Mouse (Mus musculus): ENCODE measurements at regions not wholly inside any gene's neighbourhood (a gene's known extent, or its start where the extent isn't known, plus 50 kb on each side); places are given as distances from the start of the nearest gene placed in this dataset.
A peak's percentile ranks its signal among the peaks of the same experiment; 100 is the strongest.

DNA sequence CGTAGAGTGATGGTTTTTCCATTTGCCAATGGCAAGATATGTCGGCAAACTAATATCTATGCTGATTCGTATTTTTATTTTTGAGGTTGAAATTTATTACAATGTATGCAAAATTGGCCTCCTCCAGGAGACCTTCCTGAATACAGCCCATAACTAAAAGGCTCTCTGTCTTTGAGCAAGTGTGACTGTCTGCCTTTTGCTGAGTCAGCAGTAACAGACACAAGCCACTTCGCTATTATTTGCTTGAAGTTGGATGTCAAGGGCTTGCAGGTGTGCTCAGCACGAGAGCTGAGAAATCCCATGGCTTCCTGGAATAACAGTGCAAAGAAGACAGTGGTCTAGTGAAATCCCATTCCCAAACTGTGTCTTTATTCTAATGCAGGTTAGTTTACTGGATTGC, 56.9 kb downstream of the Dmrt2 start:
- no peak for DNase-seq

DNA sequence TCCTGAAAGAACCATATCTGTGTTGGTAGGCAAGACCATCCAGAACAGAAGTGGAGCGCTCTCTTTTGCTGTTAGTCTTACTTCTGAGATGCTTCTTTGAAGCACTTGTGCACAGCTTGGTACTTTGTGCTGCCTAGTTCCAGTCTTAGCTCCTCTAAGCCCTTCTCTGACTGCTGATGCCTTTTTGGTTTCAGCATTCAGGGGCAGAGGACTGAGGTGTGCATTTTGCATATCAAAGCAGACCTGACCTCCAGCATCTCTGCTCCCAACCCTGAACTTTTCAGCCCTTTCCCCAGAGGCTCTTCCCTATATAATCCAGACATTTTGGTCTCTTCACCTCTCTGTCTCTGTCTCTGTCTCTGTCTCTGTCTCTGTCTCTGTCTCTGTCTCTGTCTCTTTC, 57.4 kb downstream of the Dmrt2 start:
- no peak for DNase-seq

DNA sequence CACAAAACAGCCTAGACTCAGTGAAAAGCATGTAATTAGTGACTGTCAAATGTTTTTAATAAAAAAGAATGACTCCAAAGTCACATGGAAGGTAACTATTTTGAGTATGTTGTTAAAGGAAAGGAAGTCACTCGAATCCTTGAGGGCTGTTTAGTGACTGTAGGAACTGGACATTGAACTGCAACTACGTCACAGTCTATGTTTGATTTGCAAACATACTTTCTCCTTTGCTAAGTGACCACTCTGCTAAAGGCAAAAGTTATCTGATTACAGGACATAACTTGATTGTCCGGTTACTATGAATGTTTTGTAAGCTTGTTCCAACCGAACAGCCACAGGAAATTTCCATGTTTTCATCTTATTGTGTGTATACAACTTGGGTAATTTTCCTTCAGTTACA, 106.2 kb downstream of the Dmrt2 start:
- DNase-seq: no peak

DNA sequence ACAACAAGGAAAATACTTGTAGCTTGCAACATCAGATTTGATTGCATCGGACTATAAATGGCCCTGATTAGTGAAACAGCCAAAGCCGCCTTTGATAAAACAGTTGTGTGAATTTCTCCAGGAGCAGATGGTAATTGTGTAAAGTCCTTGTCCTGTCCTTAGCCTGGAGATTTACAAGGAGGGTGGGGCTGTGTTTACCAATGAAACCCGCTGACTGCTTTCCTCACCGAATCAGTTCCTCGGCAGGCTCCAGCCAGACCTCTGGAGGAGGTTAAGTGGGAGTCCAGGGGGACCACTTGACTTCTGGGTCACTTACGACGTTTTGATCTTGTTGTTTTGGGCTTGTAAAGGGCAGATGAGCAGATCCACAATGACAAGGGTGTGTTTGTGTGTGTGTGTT, 107.1 kb downstream of the Dmrt2 start:
- no peak for DNase-seq

DNA sequence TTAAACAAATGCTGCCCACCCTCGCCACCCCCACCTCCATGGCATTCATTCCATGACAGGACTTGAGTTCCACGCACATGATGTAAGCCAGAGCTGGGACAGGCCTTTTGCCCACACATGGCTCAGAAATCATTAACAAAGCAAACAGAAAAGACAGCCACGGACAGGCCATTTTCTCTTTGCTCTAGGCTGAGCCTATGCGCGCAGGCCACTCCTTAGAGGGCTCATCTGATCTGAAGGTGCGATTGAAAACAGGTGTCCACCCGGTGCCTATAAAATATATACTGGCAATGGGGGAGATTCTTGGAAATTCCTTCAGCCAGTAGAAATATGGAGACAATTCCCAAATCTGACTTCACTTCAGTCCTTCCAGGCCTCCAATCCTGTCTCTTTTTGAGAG, 109.1 kb downstream of the Dmrt2 start:
- no peak for DNase-seq

DNA sequence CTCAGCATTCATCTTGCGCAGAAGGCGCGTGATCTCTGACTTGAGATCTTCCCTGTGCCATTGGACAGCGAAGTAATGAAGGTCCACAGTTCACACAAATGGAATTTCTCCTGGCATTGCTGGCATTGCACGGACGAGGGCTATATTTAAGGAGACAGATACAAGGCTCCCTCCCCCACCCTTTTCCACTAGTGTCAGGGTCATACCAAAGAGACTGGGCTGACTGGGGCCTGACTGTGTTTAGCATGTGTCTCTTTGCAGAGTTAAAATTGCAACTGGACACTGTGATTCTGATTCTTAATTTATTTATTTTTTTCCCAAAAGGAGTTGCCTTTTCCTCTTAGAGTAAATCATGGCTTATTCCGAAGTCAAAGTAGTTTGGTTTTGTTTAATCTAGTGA, 130.5 kb downstream of the Dmrt2 start:
- no peak for DNase-seq

DNA sequence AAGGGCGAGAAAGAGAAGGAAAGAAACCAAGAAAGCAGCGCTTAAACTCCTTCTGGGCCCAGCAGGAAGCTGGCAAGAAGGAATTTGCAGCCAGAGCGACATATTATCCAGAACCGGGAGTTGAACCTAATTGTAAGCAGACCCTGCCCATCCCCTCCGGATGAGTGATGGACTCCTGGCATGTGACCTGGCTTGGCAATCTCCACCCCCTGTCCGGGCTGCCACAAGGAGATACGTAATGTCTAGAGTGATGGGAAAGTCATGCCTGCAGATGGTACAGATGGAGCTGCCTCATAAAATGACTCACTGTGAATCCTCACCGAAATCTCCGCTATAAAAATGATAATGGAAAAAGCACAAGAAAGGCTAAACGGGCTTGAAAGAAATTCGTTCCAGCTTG, 133.1 kb downstream of the Dmrt2 start:
- DNase-seq: no peak

DNA sequence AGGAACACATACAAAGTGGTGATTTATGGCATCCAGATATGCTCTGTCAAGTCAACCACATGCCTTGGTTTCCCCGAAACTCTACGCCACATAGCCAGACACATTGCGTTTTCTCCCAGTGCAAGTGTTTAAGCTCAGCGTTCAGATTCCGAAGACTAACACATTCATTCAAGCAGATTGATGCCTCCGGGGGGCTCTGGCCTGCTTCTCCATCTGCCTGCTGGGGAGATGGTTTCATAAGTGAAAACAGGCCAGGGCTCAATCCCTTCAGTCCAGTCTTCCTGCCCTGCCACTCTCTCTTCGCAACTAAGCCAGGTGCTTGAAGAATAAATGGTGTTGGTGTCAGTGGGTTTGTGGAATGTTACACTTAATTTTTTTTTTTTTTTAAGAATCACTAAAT, 141.4 kb downstream of the Dmrt2 start:
- DNase-seq: no peak

DNA sequence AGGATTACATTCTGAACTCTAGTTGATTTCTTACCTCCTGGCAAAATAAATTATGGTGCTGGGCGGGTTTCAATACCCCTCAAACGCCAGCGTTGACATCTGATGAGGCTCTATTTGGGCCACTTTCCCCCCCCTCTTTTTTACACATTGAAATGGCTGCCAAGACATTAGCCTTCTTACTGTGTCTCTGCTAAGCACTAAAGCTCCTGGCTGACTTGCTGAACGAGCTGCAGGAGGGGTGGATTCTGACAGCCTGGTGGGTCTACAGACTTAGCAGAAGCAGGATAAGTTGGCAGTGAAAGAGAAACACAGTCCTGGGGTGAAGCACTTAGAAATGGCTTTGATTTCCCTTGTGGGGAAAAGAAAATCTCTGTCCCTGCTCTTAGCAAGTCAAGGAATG, 172.9 kb downstream of the Dmrt2 start:
- no peak for DNase-seq

DNA sequence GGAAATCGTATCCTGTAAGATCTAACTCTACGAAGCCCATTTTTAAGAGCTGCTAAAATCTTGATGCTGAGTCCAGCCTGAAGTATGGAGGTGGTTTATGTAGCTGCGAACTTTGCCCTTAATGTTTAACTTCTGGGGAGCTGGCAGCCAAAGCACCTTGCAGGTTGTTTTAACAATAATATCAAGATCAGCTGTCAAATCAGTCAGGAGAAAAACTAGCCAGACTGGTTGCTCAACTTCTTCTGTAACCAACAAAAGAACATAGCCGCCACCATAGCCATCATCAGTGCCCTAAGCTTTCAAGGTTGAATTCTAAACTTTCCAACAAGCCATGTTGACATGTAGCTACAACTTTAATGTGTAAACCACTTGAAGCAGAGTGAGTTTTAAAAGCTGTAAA, 184.1 kb downstream of the Dmrt2 start:
- no peak for DNase-seq

DNA sequence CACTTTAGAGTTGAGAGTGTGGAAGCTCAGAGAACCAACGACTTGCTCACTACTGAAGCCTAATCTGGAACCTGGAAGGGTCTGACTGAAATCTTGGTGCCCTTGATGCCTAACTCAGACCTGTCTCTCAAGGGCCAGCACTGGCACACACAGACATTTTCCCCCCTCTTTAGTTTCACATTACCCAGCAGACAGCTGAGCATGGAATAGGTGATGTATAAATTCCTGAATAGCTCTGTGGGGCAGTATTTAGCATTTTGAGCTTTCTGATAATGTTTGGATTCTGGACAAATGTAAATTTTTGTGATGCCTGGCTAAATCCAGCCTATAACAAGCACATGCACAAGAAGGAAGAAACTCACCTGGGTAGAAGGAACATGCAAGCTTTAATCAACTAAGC, 191.1 kb downstream of the Dmrt2 start:
- no peak for DNase-seq

DNA sequence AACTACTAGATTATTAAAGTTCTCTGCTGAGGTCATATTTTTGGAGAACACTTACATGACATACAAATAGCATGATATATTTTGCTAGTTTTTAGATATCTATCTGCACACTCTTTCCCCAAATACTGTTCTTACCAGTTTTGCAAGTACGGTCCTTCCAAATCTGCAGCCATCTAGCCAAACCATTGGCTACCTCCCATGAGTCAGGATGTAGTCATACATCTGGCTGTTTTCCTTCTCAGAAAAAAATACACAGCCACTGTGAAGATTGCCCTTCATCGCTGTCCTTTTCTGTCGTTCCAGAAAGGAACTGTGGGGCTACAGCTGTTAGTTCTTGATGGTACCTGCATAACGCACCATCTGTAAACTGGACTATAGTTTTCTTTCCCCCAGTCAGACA, 234.5 kb downstream of the Dmrt2 start:
- DNase-seq: no peak

DNA sequence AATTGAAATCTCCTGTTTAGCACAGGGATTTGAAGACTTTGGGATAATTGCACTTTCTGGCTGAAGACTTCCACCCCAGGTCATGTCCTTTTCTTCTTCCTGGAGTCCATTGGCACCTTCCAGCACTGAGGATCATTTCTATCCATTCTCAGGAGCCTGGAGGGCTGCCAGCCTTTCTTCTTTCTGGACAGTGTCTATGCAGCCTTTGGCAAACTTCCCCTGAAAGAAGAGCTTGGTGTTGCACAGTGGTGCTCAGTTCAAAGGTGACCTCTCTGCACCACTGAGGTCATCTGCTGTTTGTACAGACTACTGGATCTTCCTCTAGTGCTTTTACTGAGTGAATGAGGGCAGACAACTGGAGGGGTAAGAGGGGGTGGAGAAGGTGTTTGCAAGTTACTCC, 249.8 kb downstream of the Dmrt2 start:
- DNase-seq: peak; percentile 19

DNA sequence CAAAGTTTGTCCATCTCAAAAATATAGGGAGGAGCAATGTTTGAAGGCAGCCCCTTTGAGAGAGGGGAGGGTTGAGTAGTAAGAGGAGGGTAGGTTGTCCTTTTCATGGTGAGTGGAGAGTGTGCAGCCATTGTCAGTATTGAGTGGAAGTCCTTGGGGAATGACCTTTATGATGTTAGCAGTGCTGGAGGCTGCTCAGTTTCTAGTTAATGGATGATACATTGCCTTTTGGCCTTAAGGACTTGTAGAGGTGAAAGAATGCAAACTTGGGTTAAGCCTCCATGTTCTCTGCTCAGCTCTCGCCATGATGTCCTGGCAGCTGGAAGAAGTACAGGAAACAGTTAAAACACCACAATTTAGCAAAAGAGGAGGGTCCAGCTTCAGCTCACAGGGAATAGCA, 250.6 kb downstream of the Dmrt2 start:
- no peak for DNase-seq

DNA sequence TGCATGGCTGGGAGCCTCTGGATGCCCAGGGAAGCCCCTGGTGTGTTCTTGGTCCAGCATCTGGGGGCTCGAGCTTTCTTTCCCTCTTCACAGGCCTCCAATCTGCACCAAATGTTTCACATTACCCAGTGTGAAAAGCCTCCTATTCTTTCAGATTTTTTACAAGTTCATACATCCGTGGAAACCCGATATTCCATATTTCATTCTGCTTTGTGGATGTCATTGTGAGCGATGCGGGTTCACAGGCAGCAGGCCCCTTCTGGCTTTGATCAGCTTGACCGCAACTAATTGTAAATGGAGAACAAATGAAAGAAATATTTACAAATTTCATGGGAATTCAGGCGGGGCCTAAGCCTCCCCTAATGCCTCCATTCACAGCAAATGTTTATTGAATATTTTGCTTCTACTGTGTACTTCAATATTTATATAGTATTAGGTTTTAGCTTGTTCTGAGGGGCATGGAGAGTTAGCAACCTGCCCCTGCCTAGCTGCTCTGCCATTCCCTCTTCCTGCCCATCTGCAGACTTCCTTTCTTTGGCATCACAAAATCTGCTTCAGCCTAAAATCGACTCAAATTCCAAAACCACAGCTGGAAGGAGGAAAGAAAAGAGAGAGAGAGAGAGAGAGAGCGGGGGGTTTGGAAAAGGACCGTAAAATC, 251.6 kb downstream of the Dmrt2 start:
- DNase-seq: no peak

DNA sequence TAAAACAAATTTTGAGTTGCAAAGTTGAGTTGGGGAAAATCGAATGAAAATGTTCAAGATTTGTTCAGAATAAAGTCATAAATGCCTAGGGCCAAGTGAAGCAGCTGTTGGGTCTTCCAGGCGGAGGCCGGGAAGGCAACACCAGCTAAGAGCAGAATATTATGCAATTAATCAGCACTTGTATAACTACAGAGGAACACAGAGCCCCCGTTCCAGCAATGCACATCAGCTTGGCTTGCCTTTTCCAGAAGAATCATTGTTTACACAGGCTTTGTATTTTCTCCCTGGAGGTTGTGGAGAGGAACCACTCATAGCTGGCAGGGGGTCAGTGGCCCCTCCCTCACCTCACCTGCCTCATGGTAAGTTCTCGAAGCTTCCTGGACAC, 252.2 kb downstream of the Dmrt2 start:
- no peak for DNase-seq

DNA sequence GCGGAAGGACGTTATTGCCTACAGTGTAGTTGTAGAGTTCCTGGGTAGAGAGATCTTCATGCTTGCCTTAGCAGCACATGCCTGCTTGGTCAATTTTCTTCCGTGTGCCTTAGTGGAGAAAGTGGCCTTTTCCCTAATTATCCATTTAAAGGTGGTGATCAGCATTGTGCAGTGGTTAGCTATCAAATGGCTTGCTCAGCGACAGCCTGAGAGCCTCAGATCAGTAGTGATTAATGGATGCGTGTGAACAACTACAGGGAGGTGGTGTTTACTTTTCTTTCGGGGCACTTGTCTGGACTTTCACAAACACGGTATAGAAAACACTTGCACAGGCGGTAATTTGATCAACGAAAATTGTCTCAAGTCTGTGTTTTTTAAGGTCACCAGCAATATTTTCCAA, 255.0 kb downstream of the Dmrt2 start:
- no peak for DNase-seq

DNA sequence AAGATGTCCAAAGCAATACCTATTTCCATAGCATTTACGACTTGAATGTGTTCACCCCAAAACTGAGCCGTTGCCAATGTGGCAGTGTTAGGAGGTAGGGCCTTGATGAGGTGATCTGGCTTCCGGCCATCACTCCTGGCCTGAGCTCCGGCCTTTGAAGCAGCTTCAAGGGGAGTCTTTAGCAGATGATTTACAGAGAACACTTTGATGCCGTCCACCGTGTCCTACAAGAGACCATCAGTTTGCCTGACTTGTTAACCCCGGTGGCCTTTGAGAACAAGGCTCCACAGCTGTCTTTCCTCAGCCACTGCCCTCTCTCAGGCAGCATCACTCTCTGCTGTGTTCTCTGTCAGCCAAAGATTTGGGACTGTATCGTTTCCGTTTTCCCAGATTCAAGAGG, 265.1 kb downstream of the Dmrt2 start:
- DNase-seq: peak; percentile 31

DNA sequence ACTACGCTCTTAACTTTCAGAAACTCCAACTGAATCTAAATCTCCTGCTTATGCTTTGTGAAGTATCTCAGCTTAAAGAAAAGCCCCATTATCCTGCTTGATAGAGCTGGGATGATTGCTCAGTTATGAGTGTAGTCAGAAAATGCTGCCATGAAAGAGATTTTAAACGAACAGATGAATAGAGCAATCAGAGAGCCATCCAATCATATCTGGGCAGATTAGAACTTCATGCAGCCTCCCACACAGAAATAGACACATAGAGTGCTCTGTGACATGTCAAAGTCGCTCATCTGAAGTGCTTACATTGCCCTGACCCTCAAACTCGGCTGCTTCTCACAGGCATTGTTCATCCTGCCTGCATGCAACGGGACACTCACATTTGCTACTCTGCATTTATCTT, 299.0 kb downstream of the Dmrt2 start:
- no peak for DNase-seq

DNA sequence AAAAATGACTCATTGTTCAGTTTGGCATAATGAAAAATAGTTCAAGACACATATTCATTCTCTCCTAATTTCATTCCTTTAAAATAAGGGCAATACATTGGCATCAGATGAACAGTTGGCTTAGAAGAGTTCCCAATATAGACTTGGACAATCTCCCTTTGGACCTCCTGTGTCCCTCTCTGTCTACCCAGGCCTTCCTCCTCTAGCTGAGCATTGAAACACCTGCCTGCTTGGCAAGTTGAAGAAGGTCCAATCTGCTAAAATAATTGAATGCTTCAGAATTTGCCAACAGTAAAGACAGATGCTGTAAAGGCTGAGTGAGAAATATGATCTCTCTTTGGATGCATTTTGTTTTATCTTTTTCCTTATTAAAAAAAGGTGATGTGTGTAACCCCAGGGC, 303.0 kb downstream of the Dmrt2 start:
- DNase-seq: no peak

DNA sequence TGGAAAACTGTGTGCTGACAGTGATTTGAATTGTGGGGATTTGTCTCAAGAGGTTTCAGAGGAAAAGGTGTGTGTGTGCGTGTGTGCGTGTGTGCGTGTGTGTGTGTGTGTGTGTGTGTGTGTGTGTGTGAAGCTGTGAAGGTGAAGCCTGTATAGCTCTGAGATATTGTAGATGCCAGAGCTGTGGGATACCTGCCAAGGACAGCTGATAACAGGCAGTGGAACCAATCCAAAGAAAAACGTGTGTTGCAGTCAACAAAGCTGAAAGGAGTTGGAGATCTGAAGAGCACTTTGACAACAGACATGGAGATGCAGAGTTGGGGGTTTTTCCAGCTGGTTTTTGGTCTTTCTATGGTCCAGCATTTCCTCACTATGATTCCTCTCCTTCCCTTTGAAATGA, 308.1 kb downstream of the Dmrt2 start:
- DNase-seq: peak; percentile 2

DNA sequence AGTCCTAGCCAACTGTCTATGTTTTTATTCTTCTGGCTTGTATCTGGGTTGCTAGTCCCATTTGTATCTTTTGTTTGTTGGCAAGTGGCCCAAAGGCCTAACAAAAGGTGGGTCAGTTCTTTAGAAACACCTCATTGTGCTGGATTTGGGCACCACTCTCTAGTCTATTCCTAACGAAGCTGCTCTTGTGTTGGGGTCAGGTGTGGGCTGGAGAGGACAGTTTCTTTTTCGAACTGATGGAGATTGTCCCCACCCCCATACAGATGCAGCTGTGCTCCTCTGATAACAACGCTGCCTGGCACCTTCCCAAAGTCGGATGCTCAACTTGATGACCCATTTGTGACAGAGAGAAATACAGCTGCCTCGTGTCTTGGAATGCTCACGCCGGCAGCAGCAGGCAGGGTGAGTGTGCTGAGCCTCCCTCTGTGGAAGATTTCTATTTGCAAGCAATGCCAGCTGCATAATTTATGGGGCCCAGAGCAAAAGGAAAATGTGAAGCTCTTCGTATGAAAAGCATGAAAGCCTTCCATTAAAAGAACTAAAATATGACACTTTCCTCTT, 342.5 kb downstream of the Dmrt2 start:
- peak; percentile 64 for DNase-seq

DNA sequence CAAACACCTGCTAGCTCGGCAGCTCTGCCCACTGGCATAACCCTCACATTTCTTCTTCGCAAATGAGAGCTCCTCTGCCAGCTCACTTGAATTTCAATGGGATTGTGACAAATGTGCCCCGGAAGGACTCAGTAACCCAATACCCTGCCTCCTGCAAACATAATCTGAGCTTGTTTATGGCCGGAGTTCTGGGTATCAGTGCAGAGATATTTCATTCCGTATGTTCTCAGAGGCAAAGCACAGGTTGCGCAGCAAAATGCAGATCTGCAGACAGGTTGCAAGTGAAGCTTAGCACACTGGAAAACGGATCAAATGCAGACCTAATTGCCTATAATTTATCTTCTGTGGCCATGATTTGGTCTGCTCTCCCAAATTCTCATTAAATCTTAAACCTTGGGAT, 348.9 kb downstream of the Dmrt2 start:
- no peak for DNase-seq

DNA sequence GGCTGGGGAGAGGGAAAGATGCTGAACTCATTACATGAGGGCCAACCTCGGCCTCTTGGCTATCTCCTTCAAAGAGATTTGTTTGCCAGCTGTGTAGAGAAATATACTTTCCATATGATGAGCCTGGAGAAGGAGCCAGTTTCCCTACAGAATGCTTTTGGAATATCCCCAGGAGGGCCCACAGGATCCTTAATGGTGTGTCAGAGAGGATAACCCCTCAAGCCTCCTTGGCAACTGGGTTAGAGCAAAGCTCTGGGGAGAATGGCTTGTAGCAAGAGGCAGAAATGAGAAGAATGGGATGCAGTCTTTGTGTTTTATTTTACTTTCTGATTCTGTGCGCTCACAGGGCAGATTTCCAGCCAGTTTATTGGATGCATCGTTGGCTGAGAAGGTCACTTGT, 353.9 kb downstream of the Dmrt2 start:
- DNase-seq: no peak

DNA sequence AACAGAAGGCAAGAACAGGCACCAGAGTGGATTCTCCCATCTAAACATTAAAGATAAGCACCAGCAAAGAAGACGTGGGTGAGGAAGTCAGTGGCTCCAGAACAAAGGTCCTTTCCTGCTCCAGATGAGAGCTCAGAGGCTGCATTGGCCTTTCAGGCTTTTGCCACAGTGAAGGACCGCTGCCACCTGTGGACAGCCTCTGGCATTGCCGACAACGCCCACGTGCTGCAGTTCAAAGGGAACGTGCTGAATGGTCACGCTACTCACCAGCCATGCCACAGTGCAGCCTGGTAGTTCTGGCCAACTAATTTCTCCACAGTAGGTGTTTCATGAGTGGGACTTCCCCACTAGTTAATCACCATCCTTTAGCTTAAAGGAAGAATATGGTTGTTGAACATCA, 365.1 kb downstream of the Dmrt2 start:
- peak; percentile 76 for DNase-seq
